Mouse (Mus musculus) liver, adult (tissue): Measurements from ENCODE around the gene Coro2a.

Source experiments
- GATA4 ChIP-seq: IDR thresholded peaks from 2 replicates; pipeline ENCODE4 v1.6.1; 2014; ENCODE audit warnings: mild to moderate bottlenecking, low read length; ENCODE audit not compliant: insufficient replicate concordance

The Coro2a gene

DNA sequence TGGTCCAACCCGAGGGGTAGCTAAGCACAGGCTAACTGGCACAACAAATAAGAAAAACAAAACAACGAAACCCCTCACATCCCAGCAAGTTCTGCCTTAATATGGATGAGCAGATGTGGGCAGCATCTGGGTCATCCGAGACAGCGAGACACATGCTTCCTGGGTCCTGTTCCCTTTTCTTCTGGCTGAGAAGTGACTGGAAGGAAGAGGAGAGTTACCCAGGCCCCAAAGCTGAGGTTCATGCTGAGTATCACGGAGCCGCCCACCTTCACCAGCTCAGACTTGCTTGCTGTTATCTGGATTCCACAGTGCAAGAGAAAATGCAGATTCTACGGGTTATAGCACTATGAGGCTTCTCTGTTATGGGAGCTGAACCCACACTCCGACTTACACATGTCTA, 18.9 kb upstream of the Coro2a start:
- no peak for TF ChIP-seq GATA4

DNA sequence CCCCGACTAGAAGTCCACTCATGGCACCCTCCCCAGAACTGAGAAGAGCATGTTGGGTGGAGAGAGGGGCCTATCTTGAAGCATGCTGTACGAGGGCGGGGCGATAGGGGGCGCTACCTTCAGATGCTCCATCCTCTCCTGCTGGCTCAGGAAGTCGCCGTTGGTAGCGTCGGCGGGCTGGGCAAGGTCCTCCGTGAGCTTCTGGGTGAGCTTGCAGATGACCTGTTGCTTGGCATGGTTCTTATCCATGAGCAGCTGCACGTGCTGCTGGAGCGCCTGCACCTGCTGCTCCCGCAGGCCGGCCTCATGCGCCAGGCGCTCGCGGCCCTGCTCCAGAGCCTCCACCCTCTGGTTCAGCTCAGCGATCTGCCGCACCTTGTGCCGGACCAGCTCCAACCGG, 18.3 kb upstream of the Coro2a start:
- no peak for TF ChIP-seq GATA4

DNA sequence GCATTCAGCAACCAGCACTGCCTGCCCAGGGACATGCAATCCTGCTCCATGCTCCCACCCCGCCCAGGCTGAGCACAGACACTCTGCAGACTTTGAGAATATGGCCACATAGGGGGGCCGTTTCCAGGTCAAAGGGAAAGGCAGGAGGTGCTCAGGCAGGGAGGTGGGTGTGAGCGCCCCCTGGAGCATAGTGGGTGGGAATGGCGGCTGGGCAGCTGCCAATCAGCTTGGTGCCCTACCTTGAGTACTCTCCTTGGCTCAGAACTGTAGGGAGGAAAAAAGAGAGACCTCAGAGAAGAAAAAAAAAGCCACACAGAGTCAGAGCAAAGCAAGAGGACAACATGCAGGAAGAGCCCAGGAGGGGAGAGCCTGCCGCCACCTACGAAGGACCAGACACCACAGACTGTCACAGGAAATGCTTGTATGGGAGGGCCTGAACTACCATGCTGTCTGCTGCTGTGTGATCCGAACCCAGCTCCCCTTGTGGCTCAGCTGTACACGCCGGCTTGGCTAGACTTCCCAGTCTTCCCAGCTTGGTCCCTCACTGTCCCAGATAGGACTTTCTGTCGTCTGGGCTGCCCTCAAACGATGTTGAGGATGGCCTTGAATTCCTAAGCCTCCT, 16.3 kb upstream of the Coro2a start:
- no peak for TF ChIP-seq GATA4

DNA sequence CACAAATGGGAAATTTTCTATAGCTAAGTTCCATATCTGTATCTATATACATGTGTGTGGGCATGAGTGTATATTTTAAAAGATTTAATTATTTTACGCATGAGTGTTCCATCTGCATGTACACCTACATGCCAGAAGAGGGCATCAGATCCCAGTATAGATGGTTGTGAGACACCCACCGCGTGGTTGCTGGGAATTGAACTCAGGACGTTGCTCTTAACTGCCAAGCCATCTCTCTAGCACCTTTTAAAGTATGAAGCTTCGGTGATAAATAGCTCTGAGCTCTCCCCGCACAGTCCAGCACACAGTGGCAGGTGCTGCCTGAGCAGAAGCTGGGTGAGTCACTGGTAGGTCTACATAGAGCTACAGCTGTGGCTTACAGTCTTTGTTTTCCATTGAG, 15.4 kb upstream of the Coro2a start:
- no peak for TF ChIP-seq GATA4

DNA sequence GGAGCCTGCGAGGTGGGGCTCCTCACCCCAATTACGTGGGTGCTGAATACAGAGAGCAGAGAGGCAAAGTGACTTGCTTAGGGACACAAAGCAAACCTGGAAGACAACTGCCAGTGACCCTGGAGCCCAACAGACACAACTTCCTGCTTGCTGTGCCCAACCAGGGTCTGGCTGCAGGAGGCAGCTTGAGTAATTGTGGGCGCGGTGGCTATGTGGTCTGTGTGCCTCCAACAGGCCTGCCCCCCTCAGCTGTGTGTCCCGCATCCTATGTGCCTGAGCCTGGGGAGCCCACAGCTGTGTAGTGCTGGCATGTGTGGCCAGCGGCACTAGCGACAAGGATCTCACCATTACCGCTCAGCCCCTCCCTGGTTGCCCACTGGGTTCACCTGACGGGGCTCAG, 12.6 kb upstream of the Coro2a start:
- TF ChIP-seq GATA4, result no peak

DNA sequence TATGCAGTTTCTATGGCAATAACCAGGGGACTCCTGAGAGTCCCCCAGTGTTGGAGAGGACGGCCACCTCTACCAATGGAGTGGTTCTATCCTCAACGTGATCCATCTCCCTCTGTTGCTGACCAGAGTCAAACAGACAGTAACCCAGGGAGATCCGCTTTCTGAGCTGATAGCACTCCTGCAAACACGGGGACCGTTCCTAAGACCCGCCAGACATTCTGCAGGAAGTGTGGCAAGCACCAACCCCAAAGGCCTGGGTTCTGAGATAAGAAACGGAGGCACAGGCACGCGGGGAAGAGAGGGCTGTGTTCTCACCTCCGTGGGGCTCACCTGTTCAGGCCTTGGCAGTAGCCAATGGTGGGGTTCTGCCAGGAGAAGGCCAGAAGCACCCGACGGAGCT, 11.6 kb upstream of the Coro2a start:
- TF ChIP-seq GATA4, result no peak

DNA sequence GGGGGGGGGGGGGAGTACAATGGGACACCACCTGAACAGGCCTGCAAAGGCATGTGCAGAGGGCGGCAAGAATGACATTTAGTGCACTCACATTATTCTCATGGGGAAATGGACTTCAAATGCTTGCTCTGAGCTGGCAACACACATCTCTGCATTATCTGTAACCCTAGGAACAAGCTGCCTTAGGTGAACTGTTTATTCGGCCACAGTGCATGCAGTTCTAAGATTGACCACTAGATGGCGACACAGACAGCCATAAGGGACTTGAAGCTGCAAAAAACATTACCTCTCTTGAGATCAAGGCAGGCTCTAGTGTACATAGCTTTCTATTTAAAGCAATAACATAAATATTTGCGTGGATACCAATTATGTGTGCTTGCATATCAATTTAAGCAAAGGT, 9.2 kb upstream of the Coro2a start:
- no peak for TF ChIP-seq GATA4

DNA sequence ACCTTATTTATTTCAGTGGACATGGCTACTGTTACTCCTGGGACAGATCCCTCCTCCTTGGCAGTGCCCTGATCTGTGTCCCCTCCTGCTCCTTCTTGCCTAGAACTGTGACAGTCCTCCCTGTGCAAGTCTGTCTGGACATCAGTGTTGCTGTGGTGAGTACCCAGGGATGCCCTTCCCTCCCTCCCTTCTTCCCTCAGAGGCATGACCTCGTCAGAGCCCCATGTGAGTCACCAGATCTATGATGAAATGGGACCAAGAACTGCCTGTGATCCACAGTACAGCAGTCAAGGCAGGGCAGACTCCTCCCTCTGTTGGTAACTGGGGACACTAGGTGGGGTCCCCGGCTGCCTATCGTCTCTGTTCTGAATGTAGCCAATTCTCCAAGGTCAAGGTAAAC, 5.6 kb upstream of the Coro2a start:
- no peak for TF ChIP-seq GATA4

DNA sequence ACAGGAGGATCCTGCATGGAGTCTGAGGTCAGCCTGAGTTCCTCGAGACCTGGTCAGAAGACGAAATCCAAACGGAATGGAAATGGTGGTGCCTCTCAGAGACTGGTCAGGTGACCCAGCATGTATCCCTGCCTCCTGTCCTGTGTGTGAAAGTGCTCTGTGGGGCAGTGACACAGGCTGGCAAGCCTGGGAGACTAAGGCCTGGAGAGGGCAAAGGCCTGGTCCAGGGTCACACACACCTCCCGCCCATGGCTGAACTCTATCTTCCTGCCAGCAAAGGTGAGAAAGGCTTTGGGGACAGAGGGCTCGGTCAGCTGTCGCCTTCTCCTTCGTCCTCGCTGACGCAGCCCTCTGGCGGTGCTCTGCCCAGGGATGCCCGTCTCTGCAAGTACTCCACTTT, 3.4 kb upstream of the Coro2a start:
- TF ChIP-seq GATA4, result no peak

DNA sequence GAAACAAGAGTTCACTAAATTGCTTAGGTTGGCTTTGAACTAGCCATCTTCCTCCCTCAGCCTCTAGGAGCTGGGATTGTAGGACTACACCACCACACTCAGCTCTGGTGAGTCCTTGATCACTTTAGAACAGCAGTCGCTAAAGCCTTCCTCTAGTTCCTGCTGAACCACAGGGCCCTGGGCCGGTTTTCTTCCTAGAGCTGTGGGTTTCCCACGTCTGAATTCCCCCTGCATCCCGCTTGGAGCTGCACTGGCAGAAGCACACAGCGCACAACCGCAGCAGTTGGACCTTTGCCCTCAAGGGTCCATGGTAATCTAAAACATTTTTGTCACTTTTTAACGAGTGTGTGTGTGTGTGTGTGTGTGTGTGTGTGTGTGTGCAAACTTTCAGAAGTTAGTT, 702 bp upstream of the Coro2a start:
- TF ChIP-seq GATA4, result no peak

DNA sequence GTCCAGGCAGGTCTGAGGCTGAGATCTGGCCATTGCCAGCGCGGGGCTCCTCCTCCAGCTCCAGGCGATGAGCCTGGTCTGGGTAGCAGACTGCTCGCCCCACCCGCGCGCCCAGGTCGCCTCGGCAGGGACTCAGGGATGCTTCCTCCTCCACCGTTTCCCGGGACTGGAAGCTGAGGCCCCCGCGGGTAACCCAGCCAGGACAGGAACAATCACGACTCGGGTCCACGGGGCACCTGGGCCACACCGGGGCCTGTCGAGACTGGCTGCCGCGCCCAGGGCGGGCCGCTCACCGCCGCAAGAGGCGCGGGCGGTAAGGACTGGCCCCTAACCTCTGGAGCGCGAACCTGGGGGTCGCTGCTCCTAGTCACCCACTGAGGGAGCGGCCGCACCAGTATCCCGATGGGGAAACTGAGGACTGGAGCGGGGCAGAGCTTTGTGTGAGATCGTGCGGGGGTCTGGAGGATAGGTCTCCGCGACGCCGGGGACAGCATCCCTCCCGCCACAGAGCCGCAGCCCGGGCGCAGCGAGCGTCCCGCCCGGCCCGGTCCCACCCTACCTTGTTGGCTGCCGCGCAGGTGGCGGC, 651 bp downstream of the Coro2a start:
- no peak for TF ChIP-seq GATA4

DNA sequence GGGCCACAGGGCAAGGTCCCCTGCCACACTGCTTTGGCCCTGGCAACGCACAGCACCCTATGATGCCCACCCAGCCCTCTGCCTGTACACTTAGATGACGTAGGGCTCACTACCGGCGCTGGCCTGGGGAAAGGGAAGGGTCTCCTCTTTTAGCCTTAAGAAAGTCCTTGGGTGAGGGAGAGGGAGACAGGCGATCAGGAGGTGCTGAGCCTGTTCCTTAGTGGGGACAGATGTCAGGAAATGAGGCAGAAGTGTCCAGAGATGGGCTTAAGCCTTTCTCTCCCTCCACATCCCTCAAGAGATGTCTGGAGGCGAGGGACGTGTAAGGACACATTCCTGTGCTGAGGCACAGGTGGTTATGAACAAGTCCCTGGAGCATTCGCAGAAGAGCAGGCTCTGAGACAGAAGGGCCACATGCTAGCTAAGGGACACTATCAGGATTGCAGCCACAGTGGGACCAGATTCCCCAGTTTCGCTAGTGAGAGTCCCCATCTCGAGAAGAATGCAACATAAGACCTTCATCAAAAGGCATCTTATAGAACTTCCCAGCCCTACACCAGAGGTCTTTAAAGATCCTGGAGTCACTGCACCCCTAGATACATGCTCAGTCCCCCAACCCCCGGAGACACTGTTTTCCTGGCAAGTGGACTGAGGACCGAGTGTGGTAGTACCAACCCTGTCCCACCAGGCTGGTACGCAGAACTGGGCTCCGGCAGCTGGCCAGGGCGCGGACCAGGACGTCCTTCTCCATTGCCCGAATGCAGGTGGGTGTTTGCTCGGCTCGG, 1.3 kb downstream of the Coro2a start:
- no peak for TF ChIP-seq GATA4

DNA sequence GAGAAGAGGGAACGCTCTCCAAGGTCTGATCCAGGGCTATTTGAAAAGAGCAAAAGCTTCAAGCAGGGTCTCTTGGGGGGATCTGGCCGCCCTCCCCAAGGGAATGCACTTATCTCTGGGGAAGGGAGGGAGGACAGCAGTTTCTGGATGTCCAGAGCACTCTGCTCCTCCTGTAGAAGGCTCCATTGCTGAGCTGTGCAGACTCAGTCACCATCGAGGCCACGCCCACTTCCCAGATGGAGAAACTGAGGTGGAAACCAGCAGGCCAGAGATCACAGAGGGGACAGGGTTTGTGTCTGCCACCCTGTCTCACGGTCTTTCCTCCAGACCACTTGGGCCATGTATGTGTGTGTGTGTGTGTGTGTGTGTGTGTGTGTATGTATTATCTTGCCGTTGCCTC, 3.0 kb downstream of the Coro2a start:
- no peak for TF ChIP-seq GATA4

DNA sequence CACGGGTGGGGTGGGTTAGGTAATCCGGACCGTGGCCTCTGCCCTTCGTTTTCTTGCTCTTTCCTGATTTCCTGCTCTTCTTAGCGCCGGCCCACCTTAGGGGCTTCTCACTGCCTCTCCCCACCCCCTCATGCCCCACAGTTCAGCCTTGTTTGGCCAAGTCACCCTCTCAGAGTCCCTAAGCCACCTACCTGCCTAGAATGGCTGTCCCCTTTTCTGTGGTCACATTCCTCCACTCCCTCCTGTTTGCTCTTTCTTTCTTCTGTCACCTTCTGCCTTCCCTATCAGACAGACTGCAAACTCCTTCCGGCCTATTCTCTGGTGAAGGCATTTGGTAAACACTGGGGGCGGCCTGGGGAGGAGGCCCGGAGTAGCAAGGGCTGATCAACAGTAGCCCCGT, 3.9 kb downstream of the Coro2a start:
- no peak for TF ChIP-seq GATA4

DNA sequence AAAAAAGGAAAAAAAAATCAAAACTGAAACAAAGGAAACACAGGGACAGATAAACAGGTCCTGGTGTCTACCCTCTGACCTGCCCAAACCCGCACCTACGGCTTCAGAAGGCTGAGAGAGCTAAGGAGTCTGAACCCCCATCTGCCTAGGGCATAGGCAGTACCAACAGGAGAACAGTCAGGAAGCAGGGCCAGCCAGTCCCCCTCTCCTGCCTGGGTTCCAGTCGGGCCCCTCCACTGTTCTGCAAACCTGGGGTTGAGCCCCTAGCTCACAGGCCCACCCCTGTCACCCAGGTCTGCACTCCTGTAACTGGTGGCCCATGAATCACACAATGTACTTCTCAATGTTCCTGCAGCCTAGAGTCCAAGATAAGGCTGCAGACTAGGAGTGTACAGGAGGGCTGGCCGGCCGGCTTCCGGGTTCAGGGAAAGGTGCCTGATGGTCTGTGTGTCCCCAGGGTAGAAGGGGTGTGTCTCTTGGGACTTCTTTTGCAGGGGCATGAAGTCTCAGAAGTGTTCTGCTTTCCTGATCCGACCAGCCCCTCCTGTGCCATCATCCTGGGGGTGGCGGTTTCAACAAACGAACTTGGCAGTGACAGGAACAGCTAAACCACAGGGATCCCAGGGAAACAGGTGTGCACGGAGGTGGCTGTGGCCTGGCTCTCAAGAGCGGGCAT, 4.6 kb downstream of the Coro2a start:
- no peak for TF ChIP-seq GATA4

DNA sequence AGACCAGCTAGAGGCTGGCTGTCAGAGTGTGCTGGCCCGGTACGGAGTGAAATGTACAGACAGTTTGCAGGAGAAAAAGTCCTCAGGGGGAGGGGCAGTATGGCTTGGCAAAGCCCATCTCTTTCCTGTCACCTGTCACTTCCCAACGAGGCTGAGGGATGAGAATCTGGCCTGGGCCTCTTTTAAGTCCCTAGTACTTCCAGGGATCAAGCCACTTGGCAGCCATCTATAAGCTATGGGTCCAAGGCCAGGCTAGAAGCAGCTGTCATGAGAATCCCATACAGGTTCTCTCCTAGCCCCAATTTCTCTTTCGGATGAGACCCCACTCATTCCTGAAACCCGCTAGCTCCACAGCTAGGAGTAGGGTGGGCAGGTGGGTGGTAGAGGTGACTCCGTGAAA, 5.6 kb downstream of the Coro2a start:
- TF ChIP-seq GATA4, result no peak

DNA sequence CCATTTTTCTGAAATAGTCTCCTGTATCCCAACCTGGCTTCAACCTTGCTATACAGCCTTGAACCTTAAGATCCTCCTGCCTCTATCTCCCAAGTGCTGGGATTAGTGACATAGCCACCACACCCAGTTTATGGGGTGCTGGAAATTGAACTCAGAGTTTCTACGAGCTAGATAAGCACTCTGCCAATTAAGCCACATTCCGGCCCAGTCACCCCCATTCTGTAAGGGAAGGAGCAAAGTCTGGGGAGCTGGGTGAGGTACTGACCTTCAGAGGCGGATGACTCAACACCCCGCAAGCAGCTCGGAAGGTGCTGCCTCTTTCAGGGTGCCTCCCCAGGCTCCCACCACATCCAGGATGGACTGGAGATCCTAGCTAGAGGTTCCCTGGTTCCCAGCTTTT, 7.9 kb downstream of the Coro2a start:
- no peak for TF ChIP-seq GATA4

DNA sequence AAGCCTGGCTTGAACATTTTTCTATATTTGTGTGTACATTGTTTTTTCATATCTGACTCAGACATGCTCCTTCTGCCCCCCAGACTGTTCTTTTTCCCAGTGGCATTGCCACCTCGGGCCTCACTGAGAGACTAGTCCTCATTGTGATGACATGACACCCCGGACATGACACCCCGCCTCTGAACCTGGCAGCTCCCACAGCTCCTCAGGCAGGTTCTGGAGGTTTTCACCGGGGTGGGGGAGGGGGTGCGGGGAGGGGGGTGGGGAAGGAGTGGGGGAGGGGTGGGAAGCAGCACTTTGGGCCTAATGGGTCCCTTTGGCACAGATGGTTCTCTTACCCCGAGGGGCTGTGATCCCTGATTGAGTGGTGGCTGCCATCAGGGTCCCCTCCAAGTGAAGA, 8.5 kb downstream of the Coro2a start:
- no peak for TF ChIP-seq GATA4
